Mouse (Mus musculus): ENCODE data around the gene C1qa. TPM values are rescaled to one million over a fixed set of nuclear protein-coding genes. Genes with fewer than 3 reads are reported as not detected.

Gene C1qa
- polyA plus RNA-seq, 1 experiment from 2014 or later = 8.2 TPM

DNA sequence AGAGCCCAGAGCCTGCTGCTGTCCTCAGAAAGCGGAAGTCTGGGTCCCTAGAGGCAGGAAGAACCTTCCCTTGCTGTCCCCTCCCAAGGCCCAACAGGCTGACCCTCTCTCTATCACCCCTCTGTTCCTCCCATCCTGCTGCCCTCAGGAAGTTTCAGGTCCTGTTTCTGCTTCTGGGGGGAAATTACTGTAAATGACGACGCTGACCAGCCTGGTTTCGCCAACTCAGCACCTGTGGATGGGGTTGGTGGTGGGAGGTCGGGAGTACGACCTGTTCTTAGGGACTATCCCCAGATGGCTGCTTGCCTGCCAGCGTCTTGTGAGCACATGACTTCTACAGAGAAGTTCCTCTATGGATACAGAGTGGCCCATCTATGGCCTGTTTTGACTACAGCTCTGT lies 12.5 kb downstream of the C1qa start, which contains the start of gene C1qb:
Gene C1qb, minus strand, starts transcription at position 87 of the 400 bp plus-strand sequence.
- Histone ChIP-seq H3K9me3 (ENCODE audit: control insufficient read depth, low read length) (no peaks in the 10 kb centered on the region), H3K27me3 (ENCODE audit: control insufficient read depth, insufficient read depth, low read length) (no peaks in the 10 kb centered on the region), H3K9ac (ENCODE audit: low read length) (no peak within 1 kb of the TSS), H3K4me3 (ENCODE audit: low read depth, low read length) (no peak within 1 kb of the TSS), H3K4me2 (ENCODE audit: low read depth, low read length, severe bottlenecking) (no peak within 1 kb of the TSS), H3K4me1 (replicated peaks; ENCODE audit: control insufficient read depth, insufficient read depth, low read length) (no peaks in the 10 kb centered on the region), H3K36me3 (ENCODE audit: control insufficient read depth, insufficient read depth, low read length) (no peaks in the 10 kb centered on the region), H3K27ac (ENCODE audit: low read depth, low read length) (no peak within 1 kb of the TSS)
- no peak for DNase-seq (ENCODE audit: low spot score)
- no peak for ATAC-seq (replicated peaks; ENCODE audit: low FRiP score)
- WGBS = 77% methylated on average over 7 of the region's 7 CpGs

DNA sequence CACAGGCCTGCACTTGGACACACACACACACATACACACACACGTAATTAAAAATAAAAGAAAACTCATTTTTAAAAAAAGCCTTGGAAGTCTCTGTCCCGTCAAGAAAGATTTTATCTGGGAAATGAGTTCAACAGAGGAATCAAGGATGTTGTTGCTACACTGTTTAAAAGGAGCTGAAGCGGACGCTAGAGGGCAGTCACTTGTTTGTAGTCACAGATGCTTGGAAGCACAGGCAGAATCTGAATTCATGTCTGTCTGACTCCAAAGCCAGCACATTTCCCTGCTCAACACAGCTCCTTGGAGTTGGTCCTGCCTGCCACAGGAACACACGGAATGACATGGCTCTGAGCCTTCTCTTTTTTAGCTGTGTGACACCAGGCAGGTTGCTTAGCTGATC lies 20.0 kb downstream of the C1qa start:
- H3K27me3 ChIP-seq (ENCODE audit: control insufficient read depth, insufficient read depth, low read length) = no peaks in the 10 kb centered on the region
- H3K9me3 ChIP-seq (ENCODE audit: control insufficient read depth, low read length) = no peaks in the 10 kb centered on the region
- H3K9ac ChIP-seq (ENCODE audit: low read length) = no peak overlapping the region
- no peaks in the 10 kb centered on the region for H3K4me1 ChIP-seq (replicated peaks; ENCODE audit: control insufficient read depth, insufficient read depth, low read length)
- H3K27ac ChIP-seq (ENCODE audit: low read depth, low read length) = no peak overlapping the region
- ATAC-seq (replicated peaks; ENCODE audit: low FRiP score) = no peak
- H3K4me2 ChIP-seq (ENCODE audit: low read depth, low read length, severe bottlenecking) = no peak overlapping the region
- no peaks in the 10 kb centered on the region for H3K36me3 ChIP-seq (ENCODE audit: control insufficient read depth, insufficient read depth, low read length)
- no peak for DNase-seq (ENCODE audit: low spot score)
- no peak overlapping the region for H3K4me3 ChIP-seq (ENCODE audit: low read depth, low read length)
- WGBS = 24% methylated on average over 5 of the region's 5 CpGs

DNA sequence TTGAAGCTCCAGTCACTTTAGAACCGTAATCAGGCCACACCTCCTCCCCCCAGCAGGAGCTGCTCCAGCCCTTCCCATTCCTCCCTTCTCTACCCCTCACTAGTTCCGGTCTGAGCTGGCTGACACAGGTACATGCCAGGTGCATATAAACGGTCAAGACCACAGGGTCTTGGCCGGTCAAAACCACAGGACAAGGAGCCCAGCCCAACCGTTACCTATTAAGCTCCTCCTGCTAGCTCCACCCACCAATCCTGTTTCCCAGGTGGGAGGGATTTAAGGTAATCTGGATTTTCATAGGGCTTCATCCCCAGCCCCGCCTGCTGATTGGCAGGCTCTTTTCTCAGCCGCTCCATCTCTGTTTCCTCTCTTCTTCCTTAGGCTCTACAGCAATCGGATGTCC lies 20.4 kb downstream of the C1qa start:
- Histone ChIP-seq H3K27ac (ENCODE audit: low read depth, low read length) (no peak overlapping the region), H3K4me3 (ENCODE audit: low read depth, low read length) (no peak overlapping the region), H3K4me2 (ENCODE audit: low read depth, low read length, severe bottlenecking) (no peak overlapping the region), H3K9me3 (ENCODE audit: control insufficient read depth, low read length) (no peaks in the 10 kb centered on the region), H3K36me3 (ENCODE audit: control insufficient read depth, insufficient read depth, low read length) (no peaks in the 10 kb centered on the region), H3K4me1 (replicated peaks; ENCODE audit: control insufficient read depth, insufficient read depth, low read length) (no peaks in the 10 kb centered on the region), H3K27me3 (ENCODE audit: control insufficient read depth, insufficient read depth, low read length) (no peaks in the 10 kb centered on the region), H3K9ac (ENCODE audit: low read length) (no peak overlapping the region)
- DNase-seq (ENCODE audit: low spot score) = no peak
- WGBS = 55% methylated on average over 8 of the region's 8 CpGs
- ATAC-seq (replicated peaks; ENCODE audit: low FRiP score) = no peak

DNA sequence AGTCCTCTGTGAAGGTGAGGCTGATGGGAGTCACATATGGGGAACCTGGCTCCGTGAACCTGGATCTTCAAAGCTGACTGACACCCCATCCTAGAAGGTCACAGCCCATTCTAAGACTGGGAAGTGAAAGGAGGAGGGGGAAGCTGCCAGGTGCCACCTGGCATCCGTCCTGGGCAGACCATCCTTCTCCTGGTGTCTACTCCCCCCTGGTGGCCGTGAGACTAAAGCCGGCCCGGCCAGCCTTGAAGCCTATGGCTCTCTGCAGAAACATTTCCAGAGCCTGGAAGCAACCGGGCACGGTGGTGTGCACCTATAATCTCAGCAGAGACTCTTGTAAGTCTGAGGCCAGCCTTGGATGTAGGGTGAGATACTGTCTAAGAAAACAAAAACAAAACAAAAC lies 21.6 kb downstream of the C1qa start:
- H3K4me2 ChIP-seq (ENCODE audit: low read depth, low read length, severe bottlenecking) = no peak overlapping the region
- no peak overlapping the region for H3K4me3 ChIP-seq (ENCODE audit: low read depth, low read length)
- H3K36me3 ChIP-seq (ENCODE audit: control insufficient read depth, insufficient read depth, low read length) = no peaks in the 10 kb centered on the region
- DNase-seq (ENCODE audit: low spot score) (peak; percentile 84), ATAC-seq (replicated peaks; ENCODE audit: low FRiP score) (0 out of 2 replicates have a peak, but pooled peaks have one; percentile 30)
- H3K9me3 ChIP-seq (ENCODE audit: control insufficient read depth, low read length) = no peaks in the 10 kb centered on the region
- H3K4me1 ChIP-seq (replicated peaks; ENCODE audit: control insufficient read depth, insufficient read depth, low read length) = no peaks in the 10 kb centered on the region
- no peak overlapping the region for H3K27ac ChIP-seq (ENCODE audit: low read depth, low read length)
- 27% methylated on average over 7 of the region's 7 CpGs for WGBS
- H3K9ac ChIP-seq (ENCODE audit: low read length) = no peak overlapping the region
- no peaks in the 10 kb centered on the region for H3K27me3 ChIP-seq (ENCODE audit: control insufficient read depth, insufficient read depth, low read length)

DNA sequence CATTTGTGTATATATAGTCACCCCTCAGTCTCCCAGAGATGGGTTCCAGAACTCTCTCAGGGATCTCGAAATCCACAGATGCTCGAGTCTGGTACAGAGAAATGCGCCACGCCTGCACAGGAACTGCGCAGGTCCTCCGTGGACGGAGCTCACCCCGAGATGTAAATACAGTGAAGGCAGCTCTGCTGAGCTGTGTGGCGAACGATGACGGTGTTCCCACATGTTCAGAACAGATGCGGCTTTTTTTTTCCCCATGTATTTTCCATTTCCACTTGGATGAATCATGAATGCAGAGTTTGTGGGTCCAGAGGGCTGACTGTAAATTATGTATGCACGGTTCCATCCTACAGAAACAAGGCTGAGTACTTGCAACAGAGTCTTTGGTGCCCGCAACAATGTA lies 23.6 kb downstream of the C1qa start:
- Histone ChIP-seq H3K27ac (ENCODE audit: low read depth, low read length) (no peak overlapping the region), H3K9me3 (ENCODE audit: control insufficient read depth, low read length) (no peaks in the 10 kb centered on the region), H3K27me3 (ENCODE audit: control insufficient read depth, insufficient read depth, low read length) (no peaks in the 10 kb centered on the region), H3K9ac (ENCODE audit: low read length) (no peak overlapping the region), H3K4me3 (ENCODE audit: low read depth, low read length) (no peak overlapping the region), H3K4me2 (ENCODE audit: low read depth, low read length, severe bottlenecking) (no peak overlapping the region), H3K36me3 (ENCODE audit: control insufficient read depth, insufficient read depth, low read length) (no peaks in the 10 kb centered on the region), H3K4me1 (replicated peaks; ENCODE audit: control insufficient read depth, insufficient read depth, low read length) (no peaks in the 10 kb centered on the region)
- 94% methylated on average over 14 of the region's 14 CpGs for WGBS
- ATAC-seq (replicated peaks; ENCODE audit: low FRiP score) (no peak), DNase-seq (ENCODE audit: low spot score) (no peak)

GRCm38 (mm10) chr4:136868371-136868770 lies 30.2 kb downstream of the C1qa start:
- no peaks in the 10 kb centered on the region for H3K9me3 ChIP-seq (ENCODE audit: control insufficient read depth, low read length)
- no peak overlapping the region for H3K4me2 ChIP-seq (ENCODE audit: low read depth, low read length, severe bottlenecking)
- no peak overlapping the region for H3K4me3 ChIP-seq (ENCODE audit: low read depth, low read length)
- no peak overlapping the region for H3K9ac ChIP-seq (ENCODE audit: low read length)
- H3K4me1 ChIP-seq (replicated peaks; ENCODE audit: control insufficient read depth, insufficient read depth, low read length) = peaks cover 17% of the 10 kb centered on the region
- ATAC-seq (replicated peaks; ENCODE audit: low FRiP score) (no peak), DNase-seq (ENCODE audit: low spot score) (no peak)
- no peak overlapping the region for H3K27ac ChIP-seq (ENCODE audit: low read depth, low read length)
- no peaks in the 10 kb centered on the region for H3K36me3 ChIP-seq (ENCODE audit: control insufficient read depth, insufficient read depth, low read length)
- whole genome bisulfite sequencing = 88% methylated on average over 6 of the region's 6 CpGs
- no peaks in the 10 kb centered on the region for H3K27me3 ChIP-seq (ENCODE audit: control insufficient read depth, insufficient read depth, low read length)

DNA sequence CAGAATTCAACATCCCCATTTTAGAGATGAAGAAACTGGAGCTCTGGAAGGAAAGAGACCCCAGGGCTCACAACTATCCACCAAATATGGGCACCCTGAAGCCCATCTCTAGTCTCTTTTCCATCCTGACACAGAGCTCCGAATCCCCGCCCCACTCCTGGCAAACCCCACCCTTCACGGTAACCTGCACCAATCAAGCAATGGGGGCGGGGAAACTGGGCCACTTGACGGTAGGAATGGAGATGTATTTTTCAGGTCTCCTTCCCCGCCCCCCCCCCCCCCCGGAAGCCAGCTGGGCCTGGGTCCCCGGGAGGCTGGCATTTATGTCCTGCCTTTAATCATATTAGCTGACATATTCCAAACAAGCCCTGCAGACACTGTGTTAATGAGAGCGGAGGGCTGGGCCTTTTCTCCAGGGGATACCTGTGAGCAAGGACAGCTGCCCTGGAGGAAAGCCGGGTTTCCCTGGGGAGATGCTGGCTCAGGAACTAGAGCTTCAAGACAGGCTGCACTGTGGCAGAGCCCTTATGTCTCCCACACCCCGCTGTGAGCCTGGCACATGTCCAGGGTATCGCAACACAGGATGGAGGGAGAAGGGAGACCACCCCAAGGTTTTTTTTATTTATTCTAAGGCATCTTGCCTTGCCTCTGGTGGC lies 30.8 kb downstream of the C1qa start:
- 14% methylated on average over 11 of the region's 12 CpGs for WGBS
- H3K4me1 ChIP-seq (replicated peaks; ENCODE audit: control insufficient read depth, insufficient read depth, low read length) = peaks cover 19% of the 10 kb centered on the region
- no peak overlapping the region for H3K27ac ChIP-seq (ENCODE audit: low read depth, low read length)
- no peaks in the 10 kb centered on the region for H3K27me3 ChIP-seq (ENCODE audit: control insufficient read depth, insufficient read depth, low read length)
- ATAC-seq (replicated peaks; ENCODE audit: low FRiP score) (no peak), DNase-seq (ENCODE audit: low spot score) (peak; percentile 66)
- no peak overlapping the region for H3K4me2 ChIP-seq (ENCODE audit: low read depth, low read length, severe bottlenecking)
- H3K9ac ChIP-seq (ENCODE audit: low read length) = no peak overlapping the region
- no peaks in the 10 kb centered on the region for H3K36me3 ChIP-seq (ENCODE audit: control insufficient read depth, insufficient read depth, low read length)
- no peaks in the 10 kb centered on the region for H3K9me3 ChIP-seq (ENCODE audit: control insufficient read depth, low read length)
- no peak overlapping the region for H3K4me3 ChIP-seq (ENCODE audit: low read depth, low read length)

GRCm38 (mm10) chr4:136865531-136865930 lies 33.1 kb downstream of the C1qa start:
- 58% methylated on average over 5 of the region's 5 CpGs for WGBS
- DNase-seq (ENCODE audit: low spot score) (no peak), ATAC-seq (replicated peaks; ENCODE audit: low FRiP score) (0 out of 2 replicates have a peak, but pooled peaks have one; percentile 19)
- no peak overlapping the region for H3K4me3 ChIP-seq (ENCODE audit: low read depth, low read length)
- H3K4me2 ChIP-seq (ENCODE audit: low read depth, low read length, severe bottlenecking) = peak overlapping the region; percentile 31; the same call in 1 of the 2 replicates
- H3K4me1 ChIP-seq (replicated peaks; ENCODE audit: control insufficient read depth, insufficient read depth, low read length) = peaks cover 31% of the 10 kb centered on the region
- H3K27me3 ChIP-seq (ENCODE audit: control insufficient read depth, insufficient read depth, low read length) = no peaks in the 10 kb centered on the region
- H3K27ac ChIP-seq (ENCODE audit: low read depth, low read length) = peak overlapping the region; percentile 88
- H3K9me3 ChIP-seq (ENCODE audit: control insufficient read depth, low read length) = no peaks in the 10 kb centered on the region
- H3K36me3 ChIP-seq (ENCODE audit: control insufficient read depth, insufficient read depth, low read length) = no peaks in the 10 kb centered on the region
- peak overlapping the region; percentile 39 for H3K9ac ChIP-seq (ENCODE audit: low read length)

Measured in forebrain, embryonic 11.5 days (tissue).